Mouse (Mus musculus): ENCODE measurements at regions not wholly inside any gene's neighbourhood (a gene's known extent, or its start where the extent isn't known, plus 50 kb on each side); places are given as distances from the start of the nearest gene placed in this dataset.

DNA sequence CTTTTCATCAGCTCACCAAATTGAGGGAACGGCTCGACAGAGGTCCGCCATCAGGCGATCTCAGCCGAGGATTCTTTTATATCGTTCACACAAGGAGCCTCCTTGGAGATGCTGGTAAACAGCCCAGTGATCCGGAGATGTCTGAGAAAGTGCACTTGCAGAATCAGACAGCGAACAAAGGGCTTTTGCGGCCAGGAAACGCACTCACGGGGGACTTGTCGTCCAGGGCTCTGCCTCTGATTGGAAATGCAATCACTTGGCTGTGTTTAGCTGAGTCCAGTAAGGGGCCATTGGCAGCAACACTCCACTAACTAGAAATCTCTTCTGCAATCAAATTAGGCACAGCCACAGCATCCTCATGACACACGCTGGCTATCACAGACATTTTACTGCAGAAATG, 232.3 kb upstream of the Mphosph6 start:
- no peak for DNase-seq (ENCODE audit: low read depth in 1 of 2, low spot score in 2 of 2)
- H3K4me1 ChIP-seq (ENCODE audit: control insufficient read depth, insufficient read depth, insufficient read length): no peaks in the 10 kb centered on the region
- no peaks in the 10 kb centered on the region for H3K36me3 ChIP-seq (ENCODE audit: control insufficient read depth, insufficient read depth, low read length)
- H3K27me3 ChIP-seq (ENCODE audit: control insufficient read depth, insufficient read depth, low read length): no peaks in the 10 kb centered on the region
- TF ChIP-seq CTCF (IDR thresholded peaks at IDR 0.05; ENCODE audit: extremely low read depth, insufficient read depth, insufficient read length, insufficient replicate concordance) (no peak), POLR2A (IDR thresholded peaks at IDR 0.05; ENCODE audit: low read depth, low read length) (no peak)
- no peak overlapping the region for H3K4me3 ChIP-seq (ENCODE audit: extremely low read depth, insufficient read depth, insufficient read length)
- WGBS: 72% methylated on average over 13 of the region's 13 CpGs
- no peak overlapping the region for H3K27ac ChIP-seq (ENCODE audit: insufficient read depth, low read length)

- no peak overlapping the region for H3K27ac ChIP-seq (ENCODE audit: insufficient read depth, low read length)
- H3K4me3 ChIP-seq (ENCODE audit: extremely low read depth, insufficient read depth, insufficient read length): no peak overlapping the region
- DNase-seq (ENCODE audit: low read depth in 1 of 2, low spot score in 2 of 2): no peak
- H3K27me3 ChIP-seq (ENCODE audit: control insufficient read depth, insufficient read depth, low read length): no peaks in the 10 kb centered on the region
- no peak for TF ChIP-seq POLR2A (IDR thresholded peaks at IDR 0.05; ENCODE audit: low read depth, low read length)
- TF ChIP-seq CTCF (IDR thresholded peaks at IDR 0.05; ENCODE audit: extremely low read depth, insufficient read depth, insufficient read length, insufficient replicate concordance): no peak
- no peaks in the 10 kb centered on the region for H3K4me1 ChIP-seq (ENCODE audit: control insufficient read depth, insufficient read depth, insufficient read length)
- H3K36me3 ChIP-seq (ENCODE audit: control insufficient read depth, insufficient read depth, low read length): no peaks in the 10 kb centered on the region
- WGBS: 68% methylated on average over 6 of the region's 6 CpGs
Measured at GRCm38 (mm10) chr8:118031406-118031805, 229.7 kb upstream of the Mphosph6 start.

- Histone ChIP-seq H3K4me3 (ENCODE audit: extremely low read depth, insufficient read depth, insufficient read length) (no peak overlapping the region), H3K27me3 (ENCODE audit: control insufficient read depth, insufficient read depth, low read length) (no peaks in the 10 kb centered on the region), H3K4me1 (ENCODE audit: control insufficient read depth, insufficient read depth, insufficient read length) (no peaks in the 10 kb centered on the region), H3K27ac (ENCODE audit: insufficient read depth, low read length) (no peak overlapping the region), H3K36me3 (ENCODE audit: control insufficient read depth, insufficient read depth, low read length) (no peaks in the 10 kb centered on the region)
- WGBS: 87% methylated on average over 13 of the region's 13 CpGs
- TF ChIP-seq CTCF (IDR thresholded peaks at IDR 0.05; ENCODE audit: extremely low read depth, insufficient read depth, insufficient read length, insufficient replicate concordance) (no peak), POLR2A (IDR thresholded peaks at IDR 0.05; ENCODE audit: low read depth, low read length) (no peak)
- no peak for DNase-seq (ENCODE audit: low read depth in 1 of 2, low spot score in 2 of 2)
Measured at GRCm38 (mm10) chr8:118028061-118028850, 226.5 kb upstream of the Mphosph6 start.

GRCm38 (mm10) chr8:118023451-118023850, 221.7 kb upstream of the Mphosph6 start:
- no peak for TF ChIP-seq CTCF (IDR thresholded peaks at IDR 0.05; ENCODE audit: extremely low read depth, insufficient read depth, insufficient read length, insufficient replicate concordance)
- TF ChIP-seq POLR2A (IDR thresholded peaks at IDR 0.05; ENCODE audit: low read depth, low read length): no peak
- H3K36me3 ChIP-seq (ENCODE audit: control insufficient read depth, insufficient read depth, low read length): no peaks in the 10 kb centered on the region
- WGBS: 90% methylated on average over 1 of the region's 1 CpGs
- H3K27me3 ChIP-seq (ENCODE audit: control insufficient read depth, insufficient read depth, low read length): no peaks in the 10 kb centered on the region
- no peaks in the 10 kb centered on the region for H3K4me1 ChIP-seq (ENCODE audit: control insufficient read depth, insufficient read depth, insufficient read length)
- DNase-seq (ENCODE audit: low read depth in 1 of 2, low spot score in 2 of 2): no peak
- H3K27ac ChIP-seq (ENCODE audit: insufficient read depth, low read length): no peak overlapping the region
- no peak overlapping the region for H3K4me3 ChIP-seq (ENCODE audit: extremely low read depth, insufficient read depth, insufficient read length)

DNA sequence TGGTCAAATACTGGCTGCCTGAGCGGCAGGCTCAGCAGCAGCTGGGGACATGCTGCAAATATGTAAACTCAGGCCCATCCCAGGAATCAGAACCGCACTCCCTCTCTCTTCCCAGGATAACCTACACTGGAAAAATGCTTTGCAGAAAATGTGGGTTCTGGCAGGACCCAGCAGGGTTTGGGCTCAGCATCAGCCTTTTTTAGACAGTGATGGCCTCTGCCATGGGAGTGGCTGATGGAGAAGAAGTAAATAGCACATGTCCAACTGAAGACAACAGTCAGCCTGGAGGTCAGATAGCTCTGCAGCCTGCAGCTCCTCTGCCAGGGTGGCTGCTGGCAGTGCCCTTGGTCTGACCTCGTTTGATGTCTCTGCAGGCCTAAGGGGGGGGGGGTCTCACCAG, 220.2 kb upstream of the Mphosph6 start:
- H3K36me3 ChIP-seq (ENCODE audit: control insufficient read depth, insufficient read depth, low read length): no peaks in the 10 kb centered on the region
- no peak overlapping the region for H3K4me3 ChIP-seq (ENCODE audit: extremely low read depth, insufficient read depth, insufficient read length)
- TF ChIP-seq CTCF (IDR thresholded peaks at IDR 0.05; ENCODE audit: extremely low read depth, insufficient read depth, insufficient read length, insufficient replicate concordance): no peak
- TF ChIP-seq POLR2A (IDR thresholded peaks at IDR 0.05; ENCODE audit: low read depth, low read length): no peak
- DNase-seq (ENCODE audit: low read depth in 1 of 2, low spot score in 2 of 2): no peak
- no peaks in the 10 kb centered on the region for H3K4me1 ChIP-seq (ENCODE audit: control insufficient read depth, insufficient read depth, insufficient read length)
- H3K27me3 ChIP-seq (ENCODE audit: control insufficient read depth, insufficient read depth, low read length): no peaks in the 10 kb centered on the region
- WGBS: 65% methylated on average over 3 of the region's 3 CpGs
- no peak overlapping the region for H3K27ac ChIP-seq (ENCODE audit: insufficient read depth, low read length)

- no peaks in the 10 kb centered on the region for H3K36me3 ChIP-seq (ENCODE audit: control insufficient read depth, insufficient read depth, low read length)
- DNase-seq (ENCODE audit: low read depth in 1 of 2, low spot score in 2 of 2): no peak
- TF ChIP-seq POLR2A (IDR thresholded peaks at IDR 0.05; ENCODE audit: low read depth, low read length) (no peak), CTCF (IDR thresholded peaks at IDR 0.05; ENCODE audit: extremely low read depth, insufficient read depth, insufficient read length, insufficient replicate concordance) (no peak)
- no peak overlapping the region for H3K27ac ChIP-seq (ENCODE audit: insufficient read depth, low read length)
- no peak overlapping the region for H3K4me3 ChIP-seq (ENCODE audit: extremely low read depth, insufficient read depth, insufficient read length)
- no peaks in the 10 kb centered on the region for H3K4me1 ChIP-seq (ENCODE audit: control insufficient read depth, insufficient read depth, insufficient read length)
- 48% methylated on average over 6 of the region's 6 CpGs for WGBS
- no peaks in the 10 kb centered on the region for H3K27me3 ChIP-seq (ENCODE audit: control insufficient read depth, insufficient read depth, low read length)
Measured at GRCm38 (mm10) chr8:118017261-118017660, 215.5 kb upstream of the Mphosph6 start.

- Histone ChIP-seq H3K27ac (ENCODE audit: insufficient read depth, low read length) (no peak overlapping the region), H3K27me3 (ENCODE audit: control insufficient read depth, insufficient read depth, low read length) (no peaks in the 10 kb centered on the region), H3K4me1 (ENCODE audit: control insufficient read depth, insufficient read depth, insufficient read length) (no peaks in the 10 kb centered on the region), H3K36me3 (ENCODE audit: control insufficient read depth, insufficient read depth, low read length) (no peaks in the 10 kb centered on the region), H3K4me3 (ENCODE audit: extremely low read depth, insufficient read depth, insufficient read length) (no peak overlapping the region)
- 36% methylated on average over 2 of the region's 2 CpGs for WGBS
- DNase-seq (ENCODE audit: low read depth in 1 of 2, low spot score in 2 of 2): no peak
- no peak for TF ChIP-seq CTCF (IDR thresholded peaks at IDR 0.05; ENCODE audit: extremely low read depth, insufficient read depth, insufficient read length, insufficient replicate concordance)
- TF ChIP-seq POLR2A (IDR thresholded peaks at IDR 0.05; ENCODE audit: low read depth, low read length): no peak
Measured at GRCm38 (mm10) chr8:118005186-118005585, 203.4 kb upstream of the Mphosph6 start.

All from spleen, adult 2 months (tissue).